Mouse (Mus musculus): ENCODE measurements at regions not wholly inside any gene's neighbourhood (a gene's known extent, or its start where the extent isn't known, plus 50 kb on each side); places are given as distances from the start of the nearest gene placed in this dataset.

DNA sequence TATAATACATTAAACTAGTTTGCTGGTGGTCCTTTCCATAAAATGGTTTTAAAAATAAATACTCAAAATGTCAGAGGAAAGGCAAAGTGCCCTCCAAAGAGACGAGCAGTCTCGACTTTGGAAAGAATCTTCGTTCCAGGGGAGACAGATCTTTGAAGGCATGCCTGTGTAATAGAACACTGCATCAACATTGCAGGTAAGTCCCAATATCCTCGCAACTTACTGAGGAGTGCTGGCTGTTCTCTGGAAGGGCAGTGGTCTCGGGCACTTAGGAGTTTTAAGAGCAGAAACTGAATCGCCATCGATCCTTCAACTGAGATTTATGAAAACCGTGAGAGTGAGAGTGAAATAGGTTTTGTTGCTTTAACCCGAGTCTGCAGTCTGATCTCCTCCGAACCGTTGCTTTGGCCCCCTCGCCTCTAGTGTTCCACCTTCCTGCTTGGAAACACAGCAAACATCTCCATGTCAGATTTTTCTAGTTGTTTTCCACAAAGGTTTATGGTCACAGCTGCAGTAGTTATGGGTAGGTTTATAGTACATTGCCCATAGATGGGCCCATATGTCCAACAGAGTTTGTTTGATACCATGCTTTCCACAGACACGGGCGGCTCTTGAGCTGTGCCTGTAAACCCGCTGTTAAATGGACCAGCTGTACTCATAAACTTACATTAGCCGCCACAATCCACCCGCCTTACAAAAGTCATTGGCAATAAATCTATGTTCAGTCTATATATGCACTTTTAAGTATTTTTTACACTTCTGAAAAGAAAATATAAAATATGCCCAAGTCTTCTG is 181.6 kb upstream of the Eya4 start:
- no peak overlapping the region for H3K4me3 ChIP-seq (replicated peaks in 1 of 3; ENCODE audit: low read depth in 2 of 3, low read length in 2 of 3, poor library complexity in 1 of 3)
- dilution Hi-C loops (cut with MboI; ENCODE audit: extremely low pct_ligation_motif_present, extremely low pct_unique_long_range_greater_than_20kb, low sequenced_read_pairs), result no loop called here
- no peaks in the 10 kb centered on the region for H3K9me3 ChIP-seq (replicated peaks; ENCODE audit: low read length)
- no peaks in the 10 kb centered on the region for H3K36me3 ChIP-seq (replicated peaks in 1 of 2; ENCODE audit: control insufficient read depth in 1 of 2, insufficient read depth in 1 of 2, low read length in 1 of 2)
- no peaks in the 10 kb centered on the region; a peak in 1 of 4 replicates for H3K4me1 ChIP-seq (ENCODE audit: control insufficient read depth in 1 of 2, insufficient read depth in 2 of 2)
- H3K27me3 ChIP-seq (replicated peaks), result no peaks in the 10 kb centered on the region
- H3K79me2 ChIP-seq (replicated peaks; ENCODE audit: control insufficient read depth, extremely low read depth, insufficient read depth, poor library complexity, severe bottlenecking), result no peaks in the 10 kb centered on the region
- in situ Hi-C loops (cut with MboI; ENCODE audit: low pct_ligation_motif_present, low pct_unique_long_range_greater_than_20kb, low sequenced_read_pairs), result no loop called here
- no peak overlapping the region for H3K27ac ChIP-seq (ENCODE audit: insufficient read depth, low read depth)
- H3K4me2 ChIP-seq (ENCODE audit: insufficient read depth, low read depth, poor library complexity, severe bottlenecking), result no peak overlapping the region
- TF ChIP-seq RAD21 (IDR thresholded peaks at IDR 0.05; ENCODE audit: low read depth, low read length), result no peak
- TF ChIP-seq ZNF384 (IDR thresholded peaks at IDR 0.05; ENCODE audit: low read depth, low read length), result no peak
- no peak for TF ChIP-seq JUN (IDR thresholded peaks at IDR 0.05; ENCODE audit: insufficient read depth, low read depth, low read length)
- no peak for TF ChIP-seq E2F4 (IDR thresholded peaks at IDR 0.05; ENCODE audit: insufficient replicate concordance, low read depth, low read length)
- TF ChIP-seq KAT2A (IDR thresholded peaks at IDR 0.05; ENCODE audit: insufficient replicate concordance, low read length), result no peak
- TF ChIP-seq CHD1 (IDR thresholded peaks at IDR 0.05; ENCODE audit: low read depth, low read length), result no peak
- TF ChIP-seq CTCF (conservative IDR thresholded peaks at IDR 0.05 in 1 of 2, IDR thresholded peaks at IDR 0.05 in 1 of 2; ENCODE audit: low read depth in 2 of 2, low read length in 2 of 2), result no peak
- no peak for TF ChIP-seq EP300 (IDR thresholded peaks at IDR 0.05; ENCODE audit: low read length)
- no peak for TF ChIP-seq POLR2AphosphoS2 (IDR thresholded peaks at IDR 0.05; ENCODE audit: low read depth, low read length)
- no peak for TF ChIP-seq NRF1 (IDR thresholded peaks at IDR 0.05; ENCODE audit: low read depth, low read length)
- TF ChIP-seq USF1 (IDR thresholded peaks at IDR 0.05; ENCODE audit: low read depth, low read length), result no peak
- no peak for DNase-seq (ENCODE audit: extremely low read depth)
- H3K9ac ChIP-seq (ENCODE audit: insufficient read depth, low read depth), result no peak overlapping the region

DNA sequence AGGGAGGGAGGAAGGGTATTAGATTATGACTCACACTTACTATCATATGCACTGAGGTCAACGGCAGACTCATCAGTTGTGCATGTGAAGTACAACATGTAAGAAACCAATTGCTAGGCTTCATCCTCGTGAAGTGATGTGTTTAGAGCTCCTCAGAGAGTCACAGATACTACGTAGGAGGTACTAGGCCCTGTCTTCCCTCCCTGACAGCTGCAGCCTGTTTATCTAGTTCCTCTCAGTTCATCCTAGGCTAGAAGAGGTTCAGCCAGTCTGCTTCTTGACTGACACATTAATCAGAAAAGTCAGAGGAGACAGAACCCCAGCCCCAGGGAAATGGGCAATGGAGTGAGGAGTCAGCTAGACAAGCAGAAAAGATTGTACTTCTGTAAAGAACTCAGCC is 180.1 kb upstream of the Eya4 start:
- Histone ChIP-seq H3K4me2 (ENCODE audit: insufficient read depth, low read depth, poor library complexity, severe bottlenecking) (no peak overlapping the region), H3K4me1 (ENCODE audit: control insufficient read depth in 1 of 2, insufficient read depth in 2 of 2) (no peaks in the 10 kb centered on the region; a peak in 1 of 4 replicates), H3K79me2 (replicated peaks; ENCODE audit: control insufficient read depth, extremely low read depth, insufficient read depth, poor library complexity, severe bottlenecking) (no peaks in the 10 kb centered on the region), H3K9ac (ENCODE audit: insufficient read depth, low read depth) (no peak overlapping the region), H3K36me3 (replicated peaks in 1 of 2; ENCODE audit: control insufficient read depth in 1 of 2, insufficient read depth in 1 of 2, low read length in 1 of 2) (no peaks in the 10 kb centered on the region), H3K27me3 (replicated peaks) (no peaks in the 10 kb centered on the region), H3K9me3 (replicated peaks; ENCODE audit: low read length) (no peaks in the 10 kb centered on the region), H3K27ac (ENCODE audit: insufficient read depth, low read depth) (no peak overlapping the region), H3K4me3 (replicated peaks in 1 of 3; ENCODE audit: low read depth in 2 of 3, low read length in 2 of 3, poor library complexity in 1 of 3) (no peak overlapping the region)
- in situ Hi-C loops (cut with MboI; ENCODE audit: low pct_ligation_motif_present, low pct_unique_long_range_greater_than_20kb, low sequenced_read_pairs) (no loop called here), dilution Hi-C loops (cut with MboI; ENCODE audit: extremely low pct_ligation_motif_present, extremely low pct_unique_long_range_greater_than_20kb, low sequenced_read_pairs) (no loop called here)
- TF ChIP-seq KAT2A (IDR thresholded peaks at IDR 0.05; ENCODE audit: insufficient replicate concordance, low read length) (no peak), ELF1 (IDR thresholded peaks at IDR 0.05; ENCODE audit: low read depth, low read length) (no peak), HCFC1 (IDR thresholded peaks at IDR 0.05; ENCODE audit: low read depth, low read length) (no peak), GABPA (IDR thresholded peaks at IDR 0.05; ENCODE audit: insufficient replicate concordance, low read depth, low read length) (no peak), UBTF (IDR thresholded peaks at IDR 0.05; ENCODE audit: low read depth, low read length) (no peak)
- DNase-seq (ENCODE audit: extremely low read depth), result no peak

All from CH12.LX (cell line).